Mouse (Mus musculus) intestine, embryonic 14.5 days (tissue): ENCODE results near the gene Fxn. TPM values are rescaled to one million over a fixed set of nuclear protein-coding genes. Genes with fewer than 3 reads are reported as not detected.

Source experiments
- ATAC-seq: fragments of 200-750 bp; cut with Nextera tagmentation; replicated peaks from 2 replicates; pipeline ENCODE4 v1.8.0; 2017; ENCODE audit warnings: low read depth, moderate number of reproducible peaks, moderate TSS enrichment, moderate library complexity; ENCODE audit not compliant: low FRiP score, low TSS enrichment
- DNase-seq: peaks from one replicate; pipeline ENCODE4 v3.0.0-alpha.2; 2018; ENCODE audit warnings: low spot score
- H3K27ac ChIP-seq: fragments of 300-500 bp; sonication (generic); 2 replicates; pipeline ENCODE4 v1.5.1; 2014; ENCODE audit warnings: low read depth, mild to moderate bottlenecking, control low read depth
- H3K27me3 ChIP-seq: fragments of 300-500 bp; sonication (generic); replicated peaks from 2 replicates; pipeline ENCODE4 v1.6.1; 2014; ENCODE audit warnings: low read length, control low read depth; ENCODE audit not compliant: control insufficient read depth, insufficient read depth
- H3K36me3 ChIP-seq: fragments of 300-500 bp; sonication (generic); 2 replicates; pipeline ENCODE4 v1.6.1; 2014; ENCODE audit warnings: low read length, control low read depth; ENCODE audit not compliant: control insufficient read depth, insufficient read depth
- H3K4me1 ChIP-seq: fragments of 300-500 bp; sonication (generic); replicated peaks from 2 replicates; pipeline ENCODE4 v1.6.1; 2014; ENCODE audit warnings: low read length, control low read depth, mixed read lengths; ENCODE audit not compliant: control insufficient read depth, insufficient read depth
- H3K4me2 ChIP-seq: fragments of 300-500 bp; sonication (generic); 2 replicates; pipeline ENCODE4 v1.6.1; 2014; ENCODE audit warnings: low read length
- H3K4me3 ChIP-seq: fragments of 300-500 bp; sonication (generic); 2 replicates; pipeline ENCODE4 v1.5.1; 2014; ENCODE audit warnings: low read depth, low read length, control low read depth, mixed read lengths
- H3K9ac ChIP-seq: fragments of 300-500 bp; sonication (generic); 2 replicates; pipeline ENCODE4 v1.6.1; 2014; ENCODE audit warnings: mild to moderate bottlenecking, low read length
- H3K9me3 ChIP-seq: fragments of 300-500 bp; sonication (generic); 2 replicates; pipeline ENCODE4 v1.6.1; 2016; ENCODE audit warnings: low read length, control low read depth; ENCODE audit not compliant: control insufficient read depth
- WGBS: fragments of 180-500 bp; shearing (Covaris S2); extraction: QIAGEN DNeasy Blood & Tissue Kit; methylation state at CpG from one replicate; pipeline ENCODE4 v1.1.7; 2014; 5-methylcytosine and 5-hydroxymethylcytosine counted together
- polyA plus RNA-seq: library from polyadenylated mRNA; unstranded; fragments of >200 nt; fragmentation: Nextera tagmentation; extraction: Ambion mirVana; gene quantifications from 2 replicates; pipeline ENCODE4 v1.2.1, GENCODE M21; 2014

Fxn gene
- polyA plus RNA-seq, 1 experiment from 2014 or later, result 46.5 TPM

GRCm38 (mm10) chr19:24219011-24219410 is 61.4 kb downstream of the Fxn start:
- ATAC-seq, result no peak
- H3K4me1 ChIP-seq, result peaks cover 4% of the 10 kb centered on the region; the same call in 1 of the 2 replicates
- no peak overlapping the region for H3K9ac ChIP-seq
- H3K4me3 ChIP-seq, result no peak overlapping the region
- no peak overlapping the region for H3K27ac ChIP-seq
- DNase-seq, result no peak
- no peaks in the 10 kb centered on the region for H3K9me3 ChIP-seq
- no peaks in the 10 kb centered on the region for H3K36me3 ChIP-seq
- WGBS, result 73% methylated on average over 9 of the region's 9 CpGs
- H3K4me2 ChIP-seq, result no peak overlapping the region
- peaks cover 11% of the 10 kb centered on the region for H3K27me3 ChIP-seq

GRCm38 (mm10) chr19:24218291-24218690 is 62.1 kb downstream of the Fxn start:
- Histone ChIP-seq H3K36me3 (no peaks in the 10 kb centered on the region), H3K9me3 (no peaks in the 10 kb centered on the region), H3K27ac (no peak overlapping the region), H3K4me2 (no peak overlapping the region), H3K4me3 (no peak overlapping the region), H3K4me1 (peaks cover 4% of the 10 kb centered on the region; the same call in 1 of the 2 replicates), H3K27me3 (peaks cover 4% of the 10 kb centered on the region), H3K9ac (no peak overlapping the region)
- DNase-seq, result no peak
- ATAC-seq, result no peak
- WGBS, result 45% methylated on average over 2 of the region's 2 CpGs

GRCm38 (mm10) chr19:24217851-24218250 is 62.6 kb downstream of the Fxn start:
- ATAC-seq, result no peak
- H3K4me2 ChIP-seq, result no peak overlapping the region
- no peak overlapping the region for H3K27ac ChIP-seq
- H3K36me3 ChIP-seq, result no peaks in the 10 kb centered on the region
- DNase-seq, result no peak
- H3K9me3 ChIP-seq, result no peaks in the 10 kb centered on the region
- H3K4me3 ChIP-seq, result no peak overlapping the region
- H3K9ac ChIP-seq, result no peak overlapping the region
- peaks cover 4% of the 10 kb centered on the region; the same call in 1 of the 2 replicates for H3K4me1 ChIP-seq
- H3K27me3 ChIP-seq, result no peaks in the 10 kb centered on the region

GRCm38 (mm10) chr19:24216771-24217170 is 63.6 kb downstream of the Fxn start:
- Histone ChIP-seq H3K27ac (no peak overlapping the region), H3K4me1 (peaks cover 4% of the 10 kb centered on the region; the same call in 1 of the 2 replicates), H3K4me2 (no peak overlapping the region), H3K36me3 (no peaks in the 10 kb centered on the region), H3K9me3 (no peaks in the 10 kb centered on the region), H3K4me3 (no peak overlapping the region), H3K27me3 (no peaks in the 10 kb centered on the region), H3K9ac (no peak overlapping the region)
- ATAC-seq, result no peak
- 91% methylated on average over 9 of the region's 9 CpGs for WGBS
- no peak for DNase-seq

- Histone ChIP-seq H3K4me2 (no peak overlapping the region), H3K4me1 (no peaks in the 10 kb centered on the region), H3K9ac (no peak overlapping the region), H3K27ac (no peak overlapping the region), H3K36me3 (no peaks in the 10 kb centered on the region), H3K27me3 (no peaks in the 10 kb centered on the region), H3K9me3 (no peaks in the 10 kb centered on the region), H3K4me3 (no peak overlapping the region)
- WGBS, result 84% methylated on average over 7 of the region's 7 CpGs
- ATAC-seq (no peak), DNase-seq (no peak)
Measured at GRCm38 (mm10) chr19:24214939-24215338, 65.5 kb downstream of the Fxn start.

GRCm38 (mm10) chr19:24213299-24213698 is 67.1 kb downstream of the Fxn start:
- 42% methylated on average over 7 of the region's 7 CpGs for WGBS
- H3K4me1 ChIP-seq, result no peaks in the 10 kb centered on the region
- no peak overlapping the region for H3K9ac ChIP-seq
- H3K4me2 ChIP-seq, result no peak overlapping the region
- no peak overlapping the region for H3K4me3 ChIP-seq
- H3K27me3 ChIP-seq, result no peaks in the 10 kb centered on the region
- no peak overlapping the region for H3K27ac ChIP-seq
- DNase-seq (no peak), ATAC-seq (no peak)
- H3K36me3 ChIP-seq, result no peaks in the 10 kb centered on the region
- H3K9me3 ChIP-seq, result no peaks in the 10 kb centered on the region

- no peak overlapping the region for H3K9ac ChIP-seq
- no peak overlapping the region for H3K4me3 ChIP-seq
- no peak overlapping the region for H3K4me2 ChIP-seq
- 85% methylated on average over 12 of the region's 12 CpGs for WGBS
- no peaks in the 10 kb centered on the region for H3K4me1 ChIP-seq
- DNase-seq, result no peak
- H3K36me3 ChIP-seq, result no peaks in the 10 kb centered on the region
- no peak for ATAC-seq
- H3K27me3 ChIP-seq, result no peaks in the 10 kb centered on the region
- no peak overlapping the region for H3K27ac ChIP-seq
- no peaks in the 10 kb centered on the region for H3K9me3 ChIP-seq
Measured at GRCm38 (mm10) chr19:24212552-24213249, 67.7 kb downstream of the Fxn start.

Other genes with a start within 250 kb of the Fxn start
- 1.1 and 1.4 TPM in 2 replicates for gene Fam189a2, start 249.6 kb downstream of the Fxn start, polyA plus RNA-seq
- gene Tjp2, start 55.6 kb downstream of the Fxn start, polyA plus RNA-seq, result 38.0 and 41.9 TPM in 2 replicates
- 43.6 and 48.9 TPM in 2 replicates for gene Fam122a, start 196.8 kb upstream of the Fxn start, polyA plus RNA-seq